Mouse (Mus musculus): ENCODE measurements around the gene Gm17622. TPM values are rescaled to one million over a fixed set of nuclear protein-coding genes. Genes with fewer than 3 reads are reported as not detected.

The Gm17622 gene
- polyA plus RNA-seq, 1 experiment from 2014 or later: not detected

DNA sequence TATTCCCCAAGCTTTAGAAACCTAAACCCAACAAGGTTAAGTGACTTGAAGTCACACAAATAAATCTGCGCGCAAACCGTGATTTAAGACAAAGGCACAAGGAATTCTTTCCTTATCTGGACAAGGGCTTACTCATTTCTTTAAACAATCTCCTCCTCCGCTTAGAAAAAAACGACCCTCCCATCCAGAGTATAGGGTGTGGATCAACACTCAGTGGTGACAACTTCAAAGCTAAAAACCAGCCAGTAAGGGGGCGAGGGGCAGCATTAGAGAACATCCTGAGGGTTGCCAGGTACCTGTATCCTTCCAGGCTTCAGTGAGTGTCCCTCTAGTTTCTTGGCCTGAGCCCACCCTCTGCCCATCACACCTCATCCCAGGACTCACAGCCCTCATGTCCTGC lies 20.0 kb upstream of the Gm17622 start:
- no peak overlapping the region for H3K4me2 ChIP-seq
- H3K27me3 ChIP-seq (replicated peaks): no peaks in the 10 kb centered on the region
- no peaks in the 10 kb centered on the region for H3K9me3 ChIP-seq (replicated peaks)
- no peak overlapping the region for H3K27ac ChIP-seq (replicated peaks)
- H3K4me3 ChIP-seq (replicated peaks): no peak overlapping the region
- no peak overlapping the region for H3K9ac ChIP-seq (replicated peaks)
- no peaks in the 10 kb centered on the region for H3K4me1 ChIP-seq
- ATAC-seq (ENCODE audit: low FRiP score): no peak
- no peaks in the 10 kb centered on the region for H3K36me3 ChIP-seq
- WGBS: 87% methylated on average over 6 of the region's 6 CpGs

DNA sequence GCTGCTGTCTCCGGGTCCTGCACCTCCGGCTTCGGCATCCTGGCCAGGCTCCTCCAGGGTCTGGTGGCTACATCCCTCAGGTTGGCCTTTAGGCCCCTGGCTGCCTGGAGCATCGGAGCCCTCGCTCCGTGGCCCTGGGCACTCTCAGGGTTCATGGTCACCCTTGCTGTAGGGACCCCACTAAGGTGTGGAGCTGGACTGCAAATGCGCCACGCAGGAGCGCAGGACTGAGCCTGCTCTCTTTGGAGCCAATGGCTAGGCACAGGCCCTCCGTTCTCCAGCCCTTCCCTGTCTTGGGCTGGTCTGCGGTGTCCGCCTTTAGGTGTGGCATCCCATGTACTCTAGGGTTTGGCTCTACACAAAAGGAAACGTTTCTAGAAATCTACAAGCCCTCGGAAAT lies 19.6 kb upstream of the Gm17622 start, which contains the start of gene Ankdd1b:
Gene Ankdd1b, minus strand, starts transcription at position 242 of the 400 bp plus-strand sequence.
- ATAC-seq (ENCODE audit: low FRiP score): no peak
- H3K36me3 ChIP-seq: no peaks in the 10 kb centered on the region
- no peaks in the 10 kb centered on the region for H3K9me3 ChIP-seq (replicated peaks)
- H3K9ac ChIP-seq (replicated peaks): no peak within 1 kb of the TSS
- H3K4me2 ChIP-seq: no peak within 1 kb of the TSS
- no peak within 1 kb of the TSS for H3K27ac ChIP-seq (replicated peaks)
- no peaks in the 10 kb centered on the region for H3K4me1 ChIP-seq
- no peak within 1 kb of the TSS for H3K4me3 ChIP-seq (replicated peaks)
- 92% methylated on average over 14 of the region's 14 CpGs for WGBS
- H3K27me3 ChIP-seq (replicated peaks): no peaks in the 10 kb centered on the region

DNA sequence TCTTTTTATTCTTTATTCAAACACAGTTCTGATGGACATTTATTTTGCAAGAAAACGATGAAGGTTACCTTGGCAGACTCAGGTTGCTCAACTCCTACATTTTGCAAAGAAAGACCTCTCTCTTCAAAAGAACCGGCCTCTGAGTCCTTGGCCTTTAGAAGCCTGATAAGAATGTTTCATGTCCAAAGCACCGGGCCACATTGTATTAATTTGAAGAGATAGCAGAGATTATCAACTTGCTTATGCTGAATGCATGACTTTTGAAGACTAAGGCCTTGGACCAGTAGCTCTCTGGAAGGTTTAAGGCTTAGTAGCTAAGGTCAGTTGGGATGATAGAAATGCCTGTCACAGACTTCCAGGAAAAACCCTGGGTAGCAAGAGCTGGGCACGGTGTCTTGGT lies 13.3 kb upstream of the Gm17622 start:
- 94% methylated on average over 4 of the region's 4 CpGs for WGBS
- no peaks in the 10 kb centered on the region for H3K9me3 ChIP-seq (replicated peaks)
- no peak for ATAC-seq (ENCODE audit: low FRiP score)
- no peak overlapping the region for H3K27ac ChIP-seq (replicated peaks)
- H3K4me3 ChIP-seq (replicated peaks): no peak overlapping the region
- no peak overlapping the region for H3K4me2 ChIP-seq
- no peaks in the 10 kb centered on the region for H3K27me3 ChIP-seq (replicated peaks)
- H3K9ac ChIP-seq (replicated peaks): no peak overlapping the region
- no peaks in the 10 kb centered on the region for H3K4me1 ChIP-seq
- H3K36me3 ChIP-seq: no peaks in the 10 kb centered on the region

DNA sequence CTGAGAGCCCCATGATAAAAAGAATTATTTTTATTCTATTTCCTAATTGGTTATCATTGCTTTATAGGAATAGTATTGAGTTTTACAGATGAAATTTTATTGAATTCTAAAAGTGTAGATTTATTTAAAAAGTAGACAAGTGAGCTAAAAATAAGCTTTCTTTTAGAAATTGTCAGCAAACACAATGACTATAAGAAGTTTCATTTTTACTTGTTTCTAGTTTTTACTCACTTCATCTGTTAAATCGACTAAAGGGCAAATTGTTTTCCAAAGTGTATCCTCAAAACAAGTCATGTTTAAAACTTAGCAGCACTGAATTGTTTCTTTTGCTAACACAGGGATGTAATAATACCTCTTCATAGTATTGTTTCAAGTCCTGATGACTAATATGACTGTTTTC lies 11.5 kb upstream of the Gm17622 start:
- Histone ChIP-seq H3K36me3 (0 out of 2 replicates have a peak, but pooled peaks cover 9% of the 10 kb centered on the region), H3K9ac (replicated peaks) (no peak overlapping the region), H3K9me3 (replicated peaks) (no peaks in the 10 kb centered on the region), H3K27me3 (replicated peaks) (no peaks in the 10 kb centered on the region), H3K4me2 (no peak overlapping the region), H3K4me3 (replicated peaks) (no peak overlapping the region), H3K27ac (replicated peaks) (no peak overlapping the region), H3K4me1 (no peaks in the 10 kb centered on the region)
- WGBS: 97% methylated on average over 1 of the region's 1 CpGs
- no peak for ATAC-seq (ENCODE audit: low FRiP score)

DNA sequence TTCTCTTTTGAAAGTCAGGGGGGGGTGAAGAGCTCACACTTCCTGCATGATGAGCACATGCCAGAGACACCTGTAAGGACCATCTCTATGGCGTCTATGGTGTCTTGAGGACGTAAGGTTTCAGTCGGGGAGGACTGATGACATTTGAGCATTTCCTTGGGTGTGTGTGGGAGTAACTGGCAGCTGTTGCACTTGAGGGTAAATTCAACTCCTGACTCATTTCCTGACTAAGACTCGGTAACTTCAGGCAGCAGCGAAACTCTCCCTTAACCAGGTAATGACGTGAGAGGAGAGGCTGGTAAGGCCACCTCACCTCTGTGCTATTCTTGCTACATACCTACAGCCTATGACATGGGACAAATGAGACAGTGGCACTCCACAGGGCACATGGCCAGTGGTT lies 3.3 kb upstream of the Gm17622 start:
- H3K4me1 ChIP-seq: no peaks in the 10 kb centered on the region
- H3K27me3 ChIP-seq (replicated peaks): no peaks in the 10 kb centered on the region
- 93% methylated on average over 6 of the region's 6 CpGs for whole genome bisulfite sequencing
- H3K27ac ChIP-seq (replicated peaks): no peak overlapping the region
- peaks cover 26% of the 10 kb centered on the region for H3K36me3 ChIP-seq
- H3K9me3 ChIP-seq (replicated peaks): no peaks in the 10 kb centered on the region
- no peak overlapping the region for H3K4me3 ChIP-seq (replicated peaks)
- H3K9ac ChIP-seq (replicated peaks): no peak overlapping the region
- no peak for ATAC-seq (ENCODE audit: low FRiP score)
- no peak overlapping the region for H3K4me2 ChIP-seq

DNA sequence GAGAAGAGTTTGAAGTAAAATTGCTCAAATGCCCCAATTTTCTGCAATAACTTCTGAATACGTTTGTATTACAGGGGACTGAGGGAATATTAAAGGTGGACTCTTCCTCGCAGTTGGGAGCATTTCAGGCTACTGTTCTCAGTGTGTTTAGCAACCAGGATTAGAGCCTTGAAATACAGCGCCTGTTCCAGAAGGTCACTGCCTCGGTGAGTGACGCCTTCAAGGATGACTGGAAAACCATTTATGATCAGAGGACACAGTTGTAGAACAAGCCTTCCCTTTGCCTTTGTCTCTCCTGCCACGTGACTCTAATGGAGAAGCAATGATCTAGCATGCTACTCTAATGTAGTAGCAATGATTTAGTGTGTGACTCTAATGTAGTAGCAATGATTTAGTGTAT lies 2.6 kb upstream of the Gm17622 start:
- no peak overlapping the region for H3K4me3 ChIP-seq (replicated peaks)
- H3K36me3 ChIP-seq: peaks cover 26% of the 10 kb centered on the region
- H3K27me3 ChIP-seq (replicated peaks): no peaks in the 10 kb centered on the region
- no peak overlapping the region for H3K9ac ChIP-seq (replicated peaks)
- H3K4me1 ChIP-seq: no peaks in the 10 kb centered on the region
- no peak for ATAC-seq (ENCODE audit: low FRiP score)
- H3K4me2 ChIP-seq: no peak overlapping the region
- H3K27ac ChIP-seq (replicated peaks): no peak overlapping the region
- 96% methylated on average over 6 of the region's 6 CpGs for WGBS
- no peaks in the 10 kb centered on the region for H3K9me3 ChIP-seq (replicated peaks)

GRCm38 (mm10) chr13:96496630-96497029 lies 6.1 kb downstream of the Gm17622 start:
- Histone ChIP-seq H3K4me3 (replicated peaks) (no peak overlapping the region), H3K9ac (replicated peaks) (no peak overlapping the region), H3K36me3 (no peaks in the 10 kb centered on the region), H3K4me2 (no peak overlapping the region), H3K9me3 (replicated peaks) (no peaks in the 10 kb centered on the region), H3K4me1 (no peaks in the 10 kb centered on the region), H3K27ac (replicated peaks) (no peak overlapping the region), H3K27me3 (replicated peaks) (no peaks in the 10 kb centered on the region)
- 81% methylated on average over 8 of the region's 8 CpGs for WGBS
- no peak for ATAC-seq (ENCODE audit: low FRiP score)

- no peak overlapping the region for H3K4me3 ChIP-seq (replicated peaks)
- no peak for ATAC-seq (ENCODE audit: low FRiP score)
- no peak overlapping the region for H3K4me2 ChIP-seq
- H3K9ac ChIP-seq (replicated peaks): no peak overlapping the region
- no peaks in the 10 kb centered on the region for H3K9me3 ChIP-seq (replicated peaks)
- 82% methylated on average over 2 of the region's 2 CpGs for WGBS
- no peak overlapping the region for H3K27ac ChIP-seq (replicated peaks)
- H3K36me3 ChIP-seq: no peaks in the 10 kb centered on the region
- no peaks in the 10 kb centered on the region for H3K27me3 ChIP-seq (replicated peaks)
- no peaks in the 10 kb centered on the region for H3K4me1 ChIP-seq
Observed at GRCm38 (mm10) chr13:96499891-96500290, 9.4 kb downstream of the Gm17622 start.

DNA sequence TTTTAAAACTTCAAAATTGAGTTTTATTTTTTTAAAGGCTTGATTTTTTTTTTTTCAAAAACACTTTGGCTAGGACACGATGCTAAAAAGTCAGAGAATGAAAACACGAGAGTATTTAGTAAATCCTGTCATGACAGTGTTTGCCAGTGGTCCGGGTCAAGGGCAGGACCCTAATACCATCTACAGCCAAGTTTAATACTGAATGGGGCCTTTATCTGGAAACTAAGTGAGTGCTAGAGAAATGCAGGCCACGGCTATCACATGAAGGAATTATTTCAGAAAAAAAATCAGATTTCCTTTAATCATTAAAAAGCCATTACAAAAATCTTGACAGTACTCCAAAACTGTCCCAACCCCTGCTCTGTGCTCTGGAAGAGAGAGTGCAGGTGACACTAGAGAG lies 15.1 kb downstream of the Gm17622 start:
- H3K9ac ChIP-seq (replicated peaks): no peak overlapping the region
- ATAC-seq (ENCODE audit: low FRiP score): no peak
- H3K4me3 ChIP-seq (replicated peaks): no peak overlapping the region
- no peak overlapping the region for H3K4me2 ChIP-seq
- H3K27ac ChIP-seq (replicated peaks): no peak overlapping the region
- no peaks in the 10 kb centered on the region for H3K9me3 ChIP-seq (replicated peaks)
- 84% methylated on average over 4 of the region's 4 CpGs for WGBS
- H3K4me1 ChIP-seq: no peaks in the 10 kb centered on the region
- no peaks in the 10 kb centered on the region for H3K36me3 ChIP-seq
- H3K27me3 ChIP-seq (replicated peaks): no peaks in the 10 kb centered on the region

DNA sequence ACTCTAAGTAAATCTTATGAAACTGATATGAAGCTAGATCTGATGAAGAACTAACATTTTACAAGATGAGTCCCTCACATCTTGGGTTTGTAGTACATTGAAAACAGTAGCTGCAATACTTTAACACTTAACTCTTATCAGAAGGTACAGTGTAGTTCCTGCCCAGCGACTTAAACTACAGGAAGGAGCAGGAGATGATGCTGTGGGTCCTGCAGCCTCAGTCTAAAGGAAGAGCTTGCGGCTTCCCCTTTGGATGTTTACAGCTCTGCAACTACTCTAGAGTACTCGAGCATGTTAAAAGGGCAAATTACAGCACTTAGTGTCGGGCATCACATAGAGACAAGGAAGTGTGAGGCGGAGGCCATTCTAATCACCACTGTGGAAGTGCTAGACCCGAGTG lies 15.8 kb downstream of the Gm17622 start:
- Histone ChIP-seq H3K36me3 (no peaks in the 10 kb centered on the region), H3K9me3 (replicated peaks) (no peaks in the 10 kb centered on the region), H3K4me1 (no peaks in the 10 kb centered on the region), H3K4me3 (replicated peaks) (no peak overlapping the region), H3K27ac (replicated peaks) (no peak overlapping the region), H3K9ac (replicated peaks) (no peak overlapping the region), H3K27me3 (replicated peaks) (no peaks in the 10 kb centered on the region), H3K4me2 (no peak overlapping the region)
- no peak for ATAC-seq (ENCODE audit: low FRiP score)
- 65% methylated on average over 6 of the region's 6 CpGs for WGBS

- Histone ChIP-seq H3K4me2 (no peak overlapping the region), H3K4me3 (replicated peaks) (no peak overlapping the region), H3K27me3 (replicated peaks) (no peaks in the 10 kb centered on the region), H3K9ac (replicated peaks) (no peak overlapping the region), H3K4me1 (no peaks in the 10 kb centered on the region), H3K9me3 (replicated peaks) (no peaks in the 10 kb centered on the region), H3K27ac (replicated peaks) (no peak overlapping the region), H3K36me3 (no peaks in the 10 kb centered on the region)
- 97% methylated on average over 4 of the region's 4 CpGs for WGBS
- no peak for ATAC-seq (ENCODE audit: low FRiP score)
Observed at GRCm38 (mm10) chr13:96507541-96507940, 17.0 kb downstream of the Gm17622 start.

DNA sequence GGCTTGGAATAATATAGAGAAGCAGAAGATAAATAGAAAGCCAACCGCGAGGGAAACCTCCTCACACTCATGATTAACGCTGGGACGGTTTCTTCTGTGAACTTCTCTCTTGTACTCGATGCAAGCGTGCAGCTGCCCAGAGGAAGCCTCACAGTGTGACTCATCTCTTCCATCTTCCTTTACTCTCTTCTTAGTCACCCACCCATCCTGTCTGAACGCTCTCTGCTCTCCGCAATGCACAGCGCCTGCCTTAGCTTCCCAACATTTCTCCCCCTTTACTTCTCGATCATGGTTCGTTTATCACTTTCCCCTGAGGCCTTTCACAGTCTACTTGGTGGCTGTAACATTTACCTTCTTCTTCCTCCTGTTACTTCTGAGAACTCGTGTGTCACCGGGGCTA lies 20.1 kb downstream of the Gm17622 start:
- ATAC-seq (ENCODE audit: low FRiP score): no peak
- WGBS: 83% methylated on average over 13 of the region's 13 CpGs
- Histone ChIP-seq H3K9ac (replicated peaks) (no peak overlapping the region), H3K27ac (replicated peaks) (no peak overlapping the region), H3K27me3 (replicated peaks) (no peaks in the 10 kb centered on the region), H3K9me3 (replicated peaks) (no peaks in the 10 kb centered on the region), H3K36me3 (no peaks in the 10 kb centered on the region), H3K4me2 (no peak overlapping the region), H3K4me1 (no peaks in the 10 kb centered on the region), H3K4me3 (replicated peaks) (no peak overlapping the region)

GRCm38 (mm10) chr13:96511262-96511661 lies 20.7 kb downstream of the Gm17622 start:
- no peaks in the 10 kb centered on the region for H3K9me3 ChIP-seq (replicated peaks)
- H3K4me2 ChIP-seq: no peak overlapping the region
- no peaks in the 10 kb centered on the region for H3K36me3 ChIP-seq
- H3K4me3 ChIP-seq (replicated peaks): no peak overlapping the region
- H3K4me1 ChIP-seq: no peaks in the 10 kb centered on the region
- H3K9ac ChIP-seq (replicated peaks): no peak overlapping the region
- no peaks in the 10 kb centered on the region for H3K27me3 ChIP-seq (replicated peaks)
- no peak for ATAC-seq (ENCODE audit: low FRiP score)
- H3K27ac ChIP-seq (replicated peaks): no peak overlapping the region
- 92% methylated on average over 1 of the region's 1 CpGs for WGBS
